Mouse (Mus musculus) stomach, embryonic 14.5 days (tissue): ENCODE measurements around the gene Cdc42. TPM values are rescaled to one million over a fixed set of nuclear protein-coding genes. Genes with fewer than 3 reads are reported as not detected.
A peak's percentile ranks its signal among the peaks of the same experiment; 100 is the strongest.

Experiments
- ATAC-seq: fragments of 200-750 bp; cut with Nextera tagmentation; 2 replicates; pipeline ENCODE4 v1.8.0; 2017; ENCODE audit warnings: low read depth, moderate TSS enrichment; ENCODE audit not compliant: insufficient number of reproducible peaks, insufficient read depth, low FRiP score
- H3K27ac ChIP-seq: fragments of 300-500 bp; sonication (generic); 2 replicates; pipeline ENCODE4 v1.5.1; 2014; ENCODE audit warnings: mild to moderate bottlenecking, low read length, moderate library complexity, mixed read lengths
- H3K27me3 ChIP-seq: fragments of 300-500 bp; sonication (generic); 2 replicates; pipeline ENCODE4 v1.6.1; 2014; ENCODE audit warnings: low read length, control low read depth, mixed read lengths; ENCODE audit not compliant: control insufficient read depth, insufficient read depth
- H3K36me3 ChIP-seq: fragments of 300-500 bp; sonication (generic); 2 replicates; pipeline ENCODE4 v1.6.1; 2014; ENCODE audit warnings: mild to moderate bottlenecking, control low read depth, low read length, moderate library complexity, mixed read lengths; ENCODE audit not compliant: control insufficient read depth, insufficient read depth
- H3K4me1 ChIP-seq: fragments of 300-500 bp; sonication (generic); 2 replicates; pipeline ENCODE4 v1.6.1; 2014; ENCODE audit warnings: low read length, control low read depth, mixed read lengths; ENCODE audit not compliant: control insufficient read depth, insufficient read depth
- H3K4me2 ChIP-seq: fragments of 300-500 bp; sonication (generic); replicated peaks from 2 replicates; pipeline ENCODE4 v1.6.1; 2014; ENCODE audit warnings: low read depth, low read length, control low read depth
- H3K4me3 ChIP-seq: fragments of 300-500 bp; sonication (generic); 2 replicates; pipeline ENCODE4 v1.5.1; 2014; ENCODE audit warnings: low read depth, low read length, control low read depth
- H3K9ac ChIP-seq: fragments of 300-500 bp; sonication (generic); replicated peaks from 2 replicates; pipeline ENCODE4 v1.6.1; 2014; ENCODE audit warnings: low read depth, mild to moderate bottlenecking, control low read depth, low read length, moderate library complexity, mixed read lengths
- H3K9me3 ChIP-seq: fragments of 300-500 bp; sonication (generic); 2 replicates; pipeline ENCODE4 v1.6.1; 2016; ENCODE audit warnings: low read depth, low read length, control low read depth; ENCODE audit not compliant: control insufficient read depth
- WGBS: fragments of 180-500 bp; shearing (Covaris S2); extraction: QIAGEN DNeasy Blood & Tissue Kit; methylation state at CpG from one replicate; pipeline ENCODE4 v1.1.7; 2014; 5-methylcytosine and 5-hydroxymethylcytosine counted together
- polyA plus RNA-seq: library from polyadenylated mRNA; unstranded; fragments of >200 nt; fragmentation: Nextera tagmentation; extraction: Ambion mirVana; gene quantifications from 2 replicates; pipeline ENCODE4 v1.2.1, GENCODE M21; 2014

The Cdc42 gene
- polyA plus RNA-seq, 1 experiment from 2014 or later, result 707 TPM

DNA sequence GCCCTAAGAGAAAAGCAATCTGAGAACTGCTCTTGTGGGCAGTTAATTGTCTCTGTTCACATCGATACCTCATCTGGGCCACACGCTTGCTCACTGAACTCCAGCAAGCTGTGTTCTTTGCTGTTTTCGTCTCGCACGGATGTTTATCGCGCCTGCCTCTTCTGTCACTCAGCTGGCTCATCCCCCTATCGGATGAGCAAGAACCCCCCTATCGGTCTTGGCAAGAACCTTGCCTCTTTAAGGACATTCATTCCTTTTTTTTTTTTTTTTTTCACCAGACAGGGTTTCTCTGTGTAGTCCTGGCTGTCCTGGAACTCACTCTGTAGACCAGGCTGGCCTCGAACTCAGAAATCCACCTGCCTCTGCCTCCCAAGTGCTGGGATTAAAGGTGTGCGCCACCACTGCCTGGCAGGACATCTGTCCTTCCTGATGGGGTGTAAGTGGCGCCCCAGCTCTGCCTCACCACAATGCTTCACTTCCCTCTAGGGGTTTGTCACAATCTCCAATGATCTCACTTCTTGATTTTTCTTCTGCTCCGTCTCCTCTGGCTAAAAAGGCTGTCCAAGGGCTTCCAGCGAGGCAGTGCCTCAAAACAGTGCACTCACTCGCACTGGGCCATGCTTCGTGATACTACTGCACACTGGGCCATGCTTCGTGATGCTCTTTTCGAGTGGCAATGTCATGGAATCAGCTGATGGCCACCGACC is 8.0 kb upstream of the Cdc42 start:
- H3K9ac ChIP-seq, result no peak overlapping the region
- H3K9me3 ChIP-seq, result no peaks in the 10 kb centered on the region
- ATAC-seq, result no peak
- H3K4me2 ChIP-seq, result no peak overlapping the region
- H3K4me3 ChIP-seq, result no peak overlapping the region
- no peak overlapping the region for H3K27ac ChIP-seq
- no peaks in the 10 kb centered on the region for H3K27me3 ChIP-seq
- no peaks in the 10 kb centered on the region for H3K36me3 ChIP-seq
- WGBS, result 79% methylated on average over 19 of the region's 19 CpGs
- 0 out of 2 replicates have a peak, but pooled peaks cover 14% of the 10 kb centered on the region for H3K4me1 ChIP-seq

DNA sequence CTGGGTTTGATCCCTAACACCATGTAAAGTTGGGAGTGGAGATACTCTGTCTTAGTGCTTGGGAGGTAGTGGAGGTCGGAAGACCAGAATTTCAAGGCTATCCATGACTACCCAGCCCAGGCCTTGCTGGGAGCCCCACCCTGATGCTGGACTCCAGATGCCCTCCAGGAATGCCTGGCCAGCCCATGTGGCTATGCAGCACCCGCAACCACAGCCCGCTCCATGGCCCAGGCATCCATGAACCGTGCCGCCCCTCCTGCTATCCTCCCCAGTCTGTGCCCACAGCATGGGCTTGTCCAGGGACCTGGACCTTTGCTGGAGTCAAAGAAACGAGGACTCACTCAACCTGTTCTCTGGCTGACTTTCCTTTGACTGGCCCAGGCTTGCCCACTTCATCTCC is 7.3 kb upstream of the Cdc42 start:
- Histone ChIP-seq H3K4me3 (no peak overlapping the region), H3K4me2 (no peak overlapping the region), H3K36me3 (no peaks in the 10 kb centered on the region), H3K9me3 (no peaks in the 10 kb centered on the region), H3K27ac (no peak overlapping the region), H3K9ac (no peak overlapping the region), H3K27me3 (no peaks in the 10 kb centered on the region), H3K4me1 (0 out of 2 replicates have a peak, but pooled peaks cover 12% of the 10 kb centered on the region)
- ATAC-seq, result no peak
- 82% methylated on average over 6 of the region's 6 CpGs for WGBS

DNA sequence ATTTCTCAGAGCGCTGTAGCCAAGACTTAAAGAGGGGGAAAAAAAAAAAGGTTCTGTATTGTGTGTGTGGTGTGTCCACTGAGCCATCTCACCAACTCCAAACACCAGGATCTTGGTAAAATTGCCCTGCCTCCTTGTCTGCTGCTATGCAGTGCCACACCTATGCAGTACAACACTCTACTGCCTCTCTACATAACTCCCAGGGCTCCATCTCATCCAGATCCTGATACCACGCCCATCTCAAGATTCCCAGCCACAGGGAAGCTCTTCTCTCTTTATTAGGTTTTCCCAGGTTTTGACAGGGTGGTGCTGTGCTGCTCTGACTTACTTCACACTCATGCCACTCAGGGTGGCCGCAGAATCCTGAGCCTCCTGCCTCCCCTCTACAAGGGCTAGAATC is 3.5 kb upstream of the Cdc42 start:
- 77% methylated on average over 3 of the region's 3 CpGs for WGBS

DNA sequence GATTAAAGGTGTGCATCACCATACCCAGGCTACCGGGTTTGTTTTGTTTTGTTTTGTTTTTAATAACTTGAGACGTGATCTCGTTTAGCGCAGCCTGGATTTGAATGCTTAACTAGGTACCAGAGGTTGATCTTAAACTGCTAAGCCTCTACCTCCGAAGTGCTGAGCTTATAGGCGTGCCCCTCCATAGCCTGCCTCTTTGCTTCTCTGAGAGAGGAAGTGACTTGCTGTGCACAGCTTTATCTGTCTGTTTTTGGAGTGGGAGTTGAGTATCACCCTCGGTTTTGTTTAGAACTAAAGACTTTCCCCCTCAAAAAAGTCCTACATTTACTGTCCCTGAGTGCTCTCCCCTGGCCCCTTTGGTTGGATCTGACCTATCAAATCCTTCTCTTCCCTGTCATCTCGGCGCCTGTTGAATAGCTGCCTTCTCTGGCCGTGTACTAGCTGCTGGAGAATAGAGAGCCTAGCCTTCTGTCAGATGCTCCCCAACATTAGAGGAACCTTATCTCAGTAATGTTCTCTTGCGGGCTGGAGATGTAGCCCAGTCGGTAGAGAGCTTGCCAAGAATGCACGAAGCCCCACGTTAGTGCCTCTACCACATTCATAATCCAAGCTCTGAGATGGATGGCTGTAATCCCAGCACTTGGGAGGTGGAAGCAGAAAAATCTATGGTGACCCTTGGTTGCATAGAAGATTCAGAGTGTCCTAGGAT is 927 bp upstream of the Cdc42 start:
- no peaks in the 10 kb centered on the region for H3K36me3 ChIP-seq
- 50% methylated on average over 14 of the region's 14 CpGs for WGBS
- no peak overlapping the region for H3K27ac ChIP-seq
- H3K27me3 ChIP-seq, result no peaks in the 10 kb centered on the region
- no peak overlapping the region for H3K4me3 ChIP-seq
- peaks cover 16% of the 10 kb centered on the region for H3K4me1 ChIP-seq
- no peak for ATAC-seq
- peak overlapping the region; percentile 6; the same call in 1 of the 2 replicates for H3K4me2 ChIP-seq
- H3K9ac ChIP-seq, result no peak overlapping the region
- no peaks in the 10 kb centered on the region for H3K9me3 ChIP-seq

More for the DNA sequence above, 3.5 kb upstream of the Cdc42 start:
- Histone ChIP-seq H3K36me3 (no peaks in the 10 kb centered on the region), H3K4me2 (no peak overlapping the region), H3K27ac (no peak overlapping the region), H3K4me1 (peaks cover 3% of the 10 kb centered on the region; the same call in 1 of the 2 replicates), H3K4me3 (no peak overlapping the region), H3K9me3 (no peaks in the 10 kb centered on the region), H3K27me3 (no peaks in the 10 kb centered on the region), H3K9ac (no peak overlapping the region)
- no peak for ATAC-seq

DNA sequence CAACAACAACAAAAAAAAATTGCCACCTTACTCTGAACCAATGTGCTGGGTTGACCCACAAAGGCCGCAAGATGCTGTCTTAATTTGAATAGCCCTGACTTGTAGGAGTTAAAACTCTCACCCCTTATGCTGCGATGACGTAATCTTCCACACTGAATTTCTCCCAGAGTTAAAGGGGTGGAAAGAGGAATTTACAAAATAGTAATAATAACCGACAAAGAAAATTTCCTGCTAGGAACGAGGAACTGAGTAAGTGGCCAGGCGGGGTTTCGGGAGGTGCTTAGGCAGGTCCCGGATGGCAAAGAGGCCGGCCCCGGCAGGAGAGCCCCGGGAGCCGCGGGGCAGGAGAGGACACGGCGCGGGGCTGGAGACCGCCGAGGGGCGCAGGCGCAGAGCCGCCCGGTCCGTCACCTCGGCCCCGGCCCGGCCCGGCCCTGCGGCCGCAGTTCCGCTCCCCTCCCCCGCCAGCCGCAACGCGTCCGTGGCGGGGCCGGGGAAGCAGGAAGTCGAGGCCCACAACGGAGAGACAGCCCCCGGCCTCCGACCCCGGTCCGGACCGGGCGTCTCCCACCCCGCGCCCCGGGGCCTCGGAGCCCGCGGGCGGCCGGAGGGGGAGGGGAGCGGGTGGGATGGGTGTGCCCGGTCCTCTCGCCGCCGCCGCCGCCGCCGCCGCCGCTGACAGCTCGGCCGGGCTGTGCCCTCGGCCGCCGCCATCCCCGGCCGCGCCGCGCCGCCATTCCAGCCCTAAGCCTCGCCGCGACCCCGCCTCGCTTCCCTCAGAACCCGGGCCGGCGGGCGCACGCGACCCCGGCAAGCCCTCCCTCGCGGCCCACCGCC is 628 bp downstream of the Cdc42 start:
- peak overlapping the region; percentile 93 for H3K4me3 ChIP-seq
- no peaks in the 10 kb centered on the region; the same call in 1 of the 2 replicates for H3K36me3 ChIP-seq
- H3K4me2 ChIP-seq, result peak overlapping the region; percentile 85
- H3K27ac ChIP-seq, result peak overlapping the region; percentile 94
- peak overlapping the region; percentile 100 for H3K9ac ChIP-seq
- peaks cover 19% of the 10 kb centered on the region for H3K4me1 ChIP-seq
- no peaks in the 10 kb centered on the region for H3K27me3 ChIP-seq
- peak; percentile 65 for ATAC-seq
- H3K9me3 ChIP-seq, result no peaks in the 10 kb centered on the region
- WGBS, result 1% methylated on average over 49 of the region's 90 CpGs

DNA sequence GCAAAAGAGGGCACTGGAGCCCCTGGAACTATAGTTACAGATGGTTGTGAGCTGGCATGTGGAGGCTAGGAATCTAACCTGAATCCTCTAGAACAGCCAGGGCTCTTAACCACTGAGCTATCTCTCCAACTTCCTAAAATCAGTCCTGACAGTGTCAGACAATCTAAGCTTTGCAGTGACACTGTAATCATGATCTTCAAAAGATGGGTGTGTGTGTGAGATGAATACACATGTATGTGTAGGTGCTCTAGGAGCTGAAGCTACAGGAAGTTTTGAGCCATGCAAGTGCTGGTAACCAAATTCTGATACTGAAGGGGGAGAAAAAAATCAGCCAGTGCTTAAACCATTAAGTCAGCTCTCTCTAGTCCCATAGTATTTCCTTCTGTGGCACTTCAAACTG is 6.9 kb downstream of the Cdc42 start:
- no peak overlapping the region for H3K4me2 ChIP-seq
- no peaks in the 10 kb centered on the region for H3K27me3 ChIP-seq
- H3K9ac ChIP-seq, result no peak overlapping the region
- ATAC-seq, result no peak
- peaks cover 20% of the 10 kb centered on the region for H3K4me1 ChIP-seq
- peaks cover 4% of the 10 kb centered on the region; the same call in 1 of the 2 replicates for H3K36me3 ChIP-seq
- no peak overlapping the region for H3K27ac ChIP-seq
- H3K4me3 ChIP-seq, result no peak overlapping the region
- H3K9me3 ChIP-seq, result no peaks in the 10 kb centered on the region

DNA sequence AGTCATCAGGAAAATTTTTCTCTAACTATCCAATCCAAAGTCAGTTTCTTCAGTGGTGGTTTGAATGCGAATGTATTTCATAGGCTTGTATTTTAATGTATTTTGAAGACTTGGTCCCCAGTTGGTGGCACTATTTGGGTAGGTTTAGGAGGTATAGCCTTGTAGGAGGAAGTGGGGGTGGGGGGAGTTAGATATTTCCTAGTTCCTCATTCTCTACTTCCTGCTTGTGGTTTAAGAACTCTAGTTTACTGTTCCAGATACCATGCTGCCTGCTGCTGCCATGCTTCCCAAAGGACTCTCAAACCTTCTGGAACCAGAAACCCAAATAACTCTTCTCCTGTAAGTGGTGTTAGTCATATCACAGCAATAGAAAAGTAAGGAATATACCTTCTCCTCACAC is 11.7 kb downstream of the Cdc42 start:
- Histone ChIP-seq H3K27ac (no peak overlapping the region), H3K9me3 (no peaks in the 10 kb centered on the region), H3K4me1 (0 out of 2 replicates have a peak, but pooled peaks cover 4% of the 10 kb centered on the region), H3K9ac (no peak overlapping the region), H3K4me3 (no peak overlapping the region), H3K4me2 (no peak overlapping the region), H3K27me3 (no peaks in the 10 kb centered on the region), H3K36me3 (peaks cover 4% of the 10 kb centered on the region; the same call in 1 of the 2 replicates)
- WGBS, result 98% methylated on average over 1 of the region's 1 CpGs
- no peak for ATAC-seq

DNA sequence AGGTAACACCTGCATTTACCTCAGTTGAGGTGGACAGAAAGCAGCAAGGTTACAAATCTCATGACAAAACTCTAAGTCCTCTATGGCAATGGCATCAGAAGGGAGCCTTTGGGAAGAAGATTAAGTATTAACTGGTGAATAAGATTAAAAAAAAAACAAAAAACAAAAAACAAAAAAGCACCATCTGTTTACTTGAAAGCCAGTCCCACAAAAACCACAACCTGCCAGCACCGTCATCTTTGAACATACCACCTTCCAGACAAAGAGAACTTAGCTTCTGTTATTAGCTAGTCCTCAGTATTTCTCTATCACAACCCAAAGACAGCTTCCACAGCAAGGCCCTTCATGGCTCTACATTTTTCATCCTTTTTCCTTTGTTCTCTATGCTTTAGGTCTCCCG is 12.4 kb downstream of the Cdc42 start:
- WGBS, result 89% methylated on average over 2 of the region's 2 CpGs
- Histone ChIP-seq H3K27ac (no peak overlapping the region), H3K27me3 (no peaks in the 10 kb centered on the region), H3K4me2 (no peak overlapping the region), H3K9me3 (no peaks in the 10 kb centered on the region), H3K4me1 (0 out of 2 replicates have a peak, but pooled peaks cover 4% of the 10 kb centered on the region), H3K4me3 (no peak overlapping the region), H3K36me3 (peaks cover 4% of the 10 kb centered on the region; the same call in 1 of the 2 replicates), H3K9ac (no peak overlapping the region)
- no peak for ATAC-seq
